ENCODE assay signal across 9 mouse cellular contexts in the genomic region with DNA sequence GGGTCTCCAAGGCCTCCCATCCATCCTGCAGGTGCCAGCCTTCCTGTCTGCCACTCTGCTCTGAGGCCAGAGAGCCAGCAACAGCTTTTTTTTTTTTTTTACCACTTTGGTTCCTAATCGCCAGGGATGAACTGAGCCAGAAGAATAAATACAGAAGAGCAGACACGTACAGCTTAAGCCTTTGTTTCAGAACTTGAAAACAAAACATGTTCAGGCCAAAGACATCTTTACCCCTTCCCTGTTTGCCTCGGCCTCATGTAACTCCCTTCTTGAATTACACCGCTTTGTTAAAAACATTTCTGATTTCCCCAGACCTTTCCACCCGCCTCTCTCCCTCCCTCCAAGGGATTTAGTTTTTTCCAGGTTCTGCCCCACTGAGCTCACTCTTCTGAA.
A peak's percentile ranks its signal among the peaks of the same experiment; 100 is the strongest.
DNase-seq lines count a peak whose midpoint lies in the region; ATAC-seq and TF ChIP-seq lines count a peak whose summit lies in the region.
"Had no signal": no experiment of that assay in that cellular context is flagged by ENCODE, and none has a peak within 500 bp of the region (broad histone marks: within the 10 kb centered on the region; RNA-seq: fewer than 3 reads in every experiment).

No protein-coding gene starts in this region.

- H3K9ac ChIP-seq in kidney, postnatal 0 days (ENCODE audit: low read depth, low read length): no peak overlapping the region
- H3K9ac ChIP-seq in embryonic facial prominence, embryonic 13.5 days: no peak overlapping the region
- H3K9ac ChIP-seq in hindbrain, embryonic 13.5 days: peak overlapping the region; percentile 46; the same call in 1 of the 2 replicates
- no peak overlapping the region for H3K9ac ChIP-seq in midbrain, embryonic 16.5 days (ENCODE audit: low read depth, low read length)

- no peak overlapping the region for H3K4me2 ChIP-seq in kidney, postnatal 0 days (ENCODE audit: low read length)
- H3K4me2 ChIP-seq in embryonic facial prominence, embryonic 13.5 days: peak overlapping the region; percentile 27; the same call in 1 of the 2 replicates
- H3K4me2 ChIP-seq in hindbrain, embryonic 13.5 days: no peak overlapping the region
- H3K4me2 ChIP-seq in midbrain, embryonic 16.5 days (ENCODE audit: low read length): no peak overlapping the region

- H3K4me3 ChIP-seq in kidney, postnatal 0 days (replicated peaks; ENCODE audit: low read depth, low read length): no peak overlapping the region
- H3K4me3 ChIP-seq in embryonic facial prominence, embryonic 13.5 days: no peak overlapping the region
- H3K4me3 ChIP-seq in hindbrain, embryonic 13.5 days: no peak overlapping the region
- no peak overlapping the region for H3K4me3 ChIP-seq in midbrain, embryonic 16.5 days (ENCODE audit: low read depth, low read length)
- H3K4me3 ChIP-seq: erythroblast, embryonic 14.5 days had no signal

- no peaks in the 10 kb centered on the region for H3K36me3 ChIP-seq in kidney, postnatal 0 days (ENCODE audit: insufficient read depth, low read length)
- 0 out of 2 replicates have a peak, but pooled peaks cover 3% of the 10 kb centered on the region for H3K36me3 ChIP-seq in embryonic facial prominence, embryonic 13.5 days
- H3K36me3 ChIP-seq in hindbrain, embryonic 13.5 days: no peaks in the 10 kb centered on the region
- no peaks in the 10 kb centered on the region for H3K36me3 ChIP-seq in midbrain, embryonic 16.5 days (ENCODE audit: control insufficient read depth, insufficient read depth, low read length)

- no peak for ATAC-seq in kidney, postnatal 0 days (replicated peaks; ENCODE audit: low FRiP score, low read depth)
- ATAC-seq in embryonic facial prominence, embryonic 13.5 days (ENCODE audit: insufficient number of reproducible peaks, insufficient read depth, low FRiP score, low TSS enrichment, low read depth): 0 out of 2 replicates have a peak, but pooled peaks have one; percentile 22
- ATAC-seq in hindbrain, embryonic 13.5 days (ENCODE audit: low FRiP score): no peak
- ATAC-seq in midbrain, embryonic 16.5 days: no peak

- H3K9me3 ChIP-seq in kidney, postnatal 0 days (replicated peaks; ENCODE audit: low read length): no peaks in the 10 kb centered on the region
- no peaks in the 10 kb centered on the region for H3K9me3 ChIP-seq in embryonic facial prominence, embryonic 13.5 days
- no peaks in the 10 kb centered on the region for H3K9me3 ChIP-seq in hindbrain, embryonic 13.5 days
- no peaks in the 10 kb centered on the region for H3K9me3 ChIP-seq in midbrain, embryonic 16.5 days (replicated peaks; ENCODE audit: control insufficient read depth, low read length, poor library complexity, severe bottlenecking)

- peak overlapping the region; percentile 93 for H3K27ac ChIP-seq in kidney, postnatal 0 days
- peak overlapping the region; percentile 79 for H3K27ac ChIP-seq in embryonic facial prominence, embryonic 13.5 days
- H3K27ac ChIP-seq in hindbrain, embryonic 13.5 days: peak overlapping the region; percentile 79
- H3K27ac ChIP-seq in midbrain, embryonic 16.5 days (ENCODE audit: low read length): 0 out of 2 replicates have a peak overlapping the region, but pooled peaks have one; percentile 22

- TF ChIP-seq CTCF in kidney, postnatal 0 days (IDR thresholded peaks at IDR 0.05; ENCODE audit: low read depth): no peak

- DNase-seq in kidney, postnatal 0 days (ENCODE audit: low spot score): no peak
- DNase-seq in kidney, postnatal 10 days: no peak
- DNase-seq in layer of hippocampus, adult 8-10 months (ENCODE audit: low spot score in 2 of 2): no peak
- DNase-seq in thymus, postnatal 25 days: no peak
- DNase-seq: right cerebral cortex, postnatal 4 days had no signal

- H3K4me1 ChIP-seq in kidney, postnatal 0 days (replicated peaks; ENCODE audit: insufficient read depth, low read length): peaks cover 57% of the 10 kb centered on the region
- H3K4me1 ChIP-seq in embryonic facial prominence, embryonic 13.5 days: peaks cover 35% of the 10 kb centered on the region
- peaks cover 39% of the 10 kb centered on the region for H3K4me1 ChIP-seq in hindbrain, embryonic 13.5 days (replicated peaks)
- H3K4me1 ChIP-seq in midbrain, embryonic 16.5 days (ENCODE audit: control insufficient read depth, insufficient read depth, low read length): peaks cover 21% of the 10 kb centered on the region

- no peaks in the 10 kb centered on the region for H3K27me3 ChIP-seq in kidney, postnatal 0 days (ENCODE audit: insufficient read depth, low read length)
- H3K27me3 ChIP-seq in embryonic facial prominence, embryonic 13.5 days: no peaks in the 10 kb centered on the region
- H3K27me3 ChIP-seq in hindbrain, embryonic 13.5 days: no peaks in the 10 kb centered on the region
- H3K27me3 ChIP-seq in midbrain, embryonic 16.5 days (ENCODE audit: control insufficient read depth, insufficient read depth, low read depth, low read length): no peaks in the 10 kb centered on the region

- WGBS in kidney, postnatal 0 days: 35% methylated on average over 5 of the region's 5 CpGs
- WGBS in embryonic facial prominence, embryonic 13.5 days: 31% methylated on average over 5 of the region's 5 CpGs
- WGBS in hindbrain, embryonic 13.5 days: 61% methylated on average over 5 of the region's 5 CpGs
- WGBS in midbrain, embryonic 16.5 days: 31% methylated on average over 5 of the region's 5 CpGs

Comparison
In these comparisons a context has a peak if more than half of its experiments do, and no peak if none do; other contexts are left out.
1. H3K27ac ChIP-seq: peak in every context shown above with its lines; median percentile 93 in kidney, postnatal 0 days; 79 in embryonic facial prominence, embryonic 13.5 days; 79 in hindbrain, embryonic 13.5 days; 22 in midbrain, embryonic 16.5 days.